Mouse (Mus musculus) forebrain, embryonic 15.5 days (tissue): ENCODE results near the gene Gm960. TPM values are rescaled to one million over a fixed set of nuclear protein-coding genes. Genes with fewer than 3 reads are reported as not detected.

Experiments used
- ATAC-seq: fragments of 200-750 bp; cut with Nextera tagmentation; replicated peaks from 2 replicates; pipeline ENCODE4 v1.8.0; 2017; ENCODE audit warnings: mild to moderate bottlenecking, moderate TSS enrichment, moderate library complexity
- H3K27ac ChIP-seq: fragments of 300-500 bp; sonication (generic); replicated peaks from 2 replicates; pipeline ENCODE4 v1.5.1; 2015; ENCODE audit warnings: mild to moderate bottlenecking, inconsistent platforms
- H3K27me3 ChIP-seq: fragments of 300-500 bp; sonication (generic); 2 replicates; pipeline ENCODE4 v1.6.1; 2015; ENCODE audit warnings: inconsistent platforms
- H3K36me3 ChIP-seq: fragments of 300-500 bp; sonication (generic); 2 replicates; pipeline ENCODE4 v1.6.1; 2015; ENCODE audit warnings: mild to moderate bottlenecking, inconsistent platforms
- H3K4me1 ChIP-seq: fragments of 300-500 bp; sonication (generic); 2 replicates; pipeline ENCODE4 v1.6.1; 2015; ENCODE audit warnings: inconsistent platforms
- H3K4me2 ChIP-seq: fragments of 300-500 bp; sonication (generic); replicated peaks from 2 replicates; pipeline ENCODE4 v1.6.1; 2015; ENCODE audit warnings: mild to moderate bottlenecking, inconsistent platforms
- H3K4me3 ChIP-seq: fragments of 300-500 bp; sonication (generic); 2 replicates; pipeline ENCODE4 v1.5.1; 2015; ENCODE audit warnings: mild to moderate bottlenecking, inconsistent platforms
- H3K9ac ChIP-seq: fragments of 300-500 bp; sonication (generic); replicated peaks from 2 replicates; pipeline ENCODE4 v1.6.1; 2015; ENCODE audit warnings: mild to moderate bottlenecking, inconsistent platforms
- H3K9me3 ChIP-seq: fragments of 300-500 bp; sonication (generic); 2 replicates; pipeline ENCODE4 v1.6.1; 2016; ENCODE audit warnings: inconsistent platforms
- WGBS: fragments of 180-500 bp; shearing (Covaris S2); methylation state at CpG from one replicate; pipeline ENCODE4 v1.1.7; 2015; ENCODE audit warnings: mixed read lengths; 5-methylcytosine and 5-hydroxymethylcytosine counted together
- polyA plus RNA-seq: library from polyadenylated mRNA; unstranded; fragments of >200 nt; fragmentation: Nextera tagmentation; extraction: Ambion mirVana; gene quantifications from 2 replicates; pipeline ENCODE4 v1.2.1, GENCODE M21; 2015

Gene Gm960
- polyA plus RNA-seq, 1 experiment from 2014 or later: 6.6 TPM

DNA sequence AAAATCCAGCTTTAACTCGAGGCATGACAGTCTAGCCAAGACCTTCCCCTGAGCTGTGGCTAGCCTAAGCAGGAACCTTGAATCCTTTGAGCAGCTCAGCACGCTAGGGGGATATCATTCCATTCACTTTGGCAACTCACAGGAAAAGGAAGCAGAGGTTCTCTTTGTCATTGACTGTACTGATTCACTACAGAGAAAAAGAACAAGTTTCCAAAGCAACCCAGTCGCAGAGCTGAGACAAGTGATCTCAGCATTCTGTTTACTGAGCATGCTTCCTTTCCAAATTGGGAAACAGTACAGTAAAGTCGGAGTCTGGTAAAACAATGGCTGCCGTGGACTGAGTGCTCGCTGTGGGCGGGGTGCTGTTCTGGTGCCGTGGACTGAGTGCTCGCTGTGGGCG, 10.3 kb upstream of the Gm960 start:
- Histone ChIP-seq H3K4me2 (no peak overlapping the region), H3K9ac (no peak overlapping the region), H3K4me1 (peaks cover 27% of the 10 kb centered on the region), H3K27me3 (no peaks in the 10 kb centered on the region), H3K9me3 (no peaks in the 10 kb centered on the region), H3K4me3 (no peak overlapping the region), H3K36me3 (no peaks in the 10 kb centered on the region), H3K27ac (no peak overlapping the region)
- 78% methylated on average over 10 of the region's 10 CpGs for WGBS
- ATAC-seq: no peak

GRCm38 (mm10) chr19:4701221-4701620, 2.8 kb upstream of the Gm960 start:
- Histone ChIP-seq H3K4me1 (peaks cover 21% of the 10 kb centered on the region), H3K4me3 (no peak overlapping the region), H3K36me3 (no peaks in the 10 kb centered on the region), H3K27me3 (0 out of 2 replicates have a peak, but pooled peaks cover 2% of the 10 kb centered on the region), H3K9me3 (no peaks in the 10 kb centered on the region), H3K27ac (no peak overlapping the region), H3K9ac (no peak overlapping the region), H3K4me2 (no peak overlapping the region)
- ATAC-seq: no peak
- 79% methylated on average over 7 of the region's 7 CpGs for WGBS

- Histone ChIP-seq H3K27ac (no peak overlapping the region), H3K4me1 (peaks cover 21% of the 10 kb centered on the region), H3K9ac (no peak overlapping the region), H3K9me3 (no peaks in the 10 kb centered on the region), H3K27me3 (0 out of 2 replicates have a peak, but pooled peaks cover 2% of the 10 kb centered on the region), H3K4me2 (no peak overlapping the region), H3K4me3 (no peak overlapping the region), H3K36me3 (no peaks in the 10 kb centered on the region)
- 74% methylated on average over 8 of the region's 8 CpGs for WGBS
- no peak for ATAC-seq
Observed at GRCm38 (mm10) chr19:4700656-4701055, 2.2 kb upstream of the Gm960 start.

DNA sequence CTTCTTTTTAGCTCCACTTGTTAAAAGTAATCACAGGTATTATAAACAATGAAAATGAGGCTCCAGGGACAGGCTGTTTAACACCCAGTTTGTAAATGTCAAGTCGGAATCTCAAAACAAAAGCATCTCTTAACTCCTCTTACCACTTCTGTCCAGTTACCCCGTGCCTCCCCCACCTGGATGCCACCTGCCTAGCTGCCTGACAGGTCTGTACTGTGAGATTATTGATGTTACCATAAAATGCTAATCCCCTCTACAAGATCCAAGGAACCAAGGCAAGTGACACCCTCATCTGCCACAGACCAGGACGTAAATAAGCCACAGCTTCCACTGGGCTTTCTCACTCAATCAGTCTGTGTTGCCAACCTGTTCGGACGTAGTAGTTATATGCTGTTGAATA, 1.4 kb upstream of the Gm960 start:
- Histone ChIP-seq H3K4me3 (no peak overlapping the region), H3K9me3 (no peaks in the 10 kb centered on the region), H3K9ac (no peak overlapping the region), H3K27ac (no peak overlapping the region), H3K27me3 (0 out of 2 replicates have a peak, but pooled peaks cover 2% of the 10 kb centered on the region), H3K36me3 (no peaks in the 10 kb centered on the region), H3K4me2 (no peak overlapping the region), H3K4me1 (peaks cover 21% of the 10 kb centered on the region)
- WGBS: 78% methylated on average over 5 of the region's 5 CpGs
- ATAC-seq: no peak

DNA sequence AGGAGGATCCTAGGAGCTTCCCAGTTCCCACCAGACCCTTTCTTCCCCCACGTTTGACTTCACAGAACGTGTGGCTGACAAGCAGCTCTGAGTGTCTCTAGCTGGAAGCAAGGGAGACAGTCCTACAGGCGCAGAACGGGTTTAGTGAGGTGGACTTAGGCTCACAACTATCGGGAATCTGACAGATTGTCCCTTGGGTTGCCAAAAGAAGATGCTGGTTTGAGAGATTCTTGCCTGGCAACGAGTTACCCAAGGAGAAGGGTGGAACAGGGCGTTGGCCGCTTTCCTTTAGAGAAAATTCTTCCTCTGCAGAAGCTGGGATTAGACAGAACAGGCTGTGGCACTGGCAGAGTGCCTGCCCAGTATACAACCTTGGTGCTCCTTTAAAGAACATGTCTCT, 388 bp upstream of the Gm960 start:
- no peaks in the 10 kb centered on the region for H3K9me3 ChIP-seq
- H3K9ac ChIP-seq: peak overlapping the region; percentile 73; the same call in 1 of the 2 replicates
- peaks cover 21% of the 10 kb centered on the region for H3K4me1 ChIP-seq
- H3K4me2 ChIP-seq: peak overlapping the region; percentile 71
- 0 out of 2 replicates have a peak, but pooled peaks cover 10% of the 10 kb centered on the region for H3K27me3 ChIP-seq
- H3K27ac ChIP-seq: peak overlapping the region; percentile 93
- ATAC-seq: no peak; the same call in 1 of the 2 replicates
- peak overlapping the region; percentile 66 for H3K4me3 ChIP-seq
- no peaks in the 10 kb centered on the region for H3K36me3 ChIP-seq
- WGBS: 29% methylated on average over 8 of the region's 8 CpGs

DNA sequence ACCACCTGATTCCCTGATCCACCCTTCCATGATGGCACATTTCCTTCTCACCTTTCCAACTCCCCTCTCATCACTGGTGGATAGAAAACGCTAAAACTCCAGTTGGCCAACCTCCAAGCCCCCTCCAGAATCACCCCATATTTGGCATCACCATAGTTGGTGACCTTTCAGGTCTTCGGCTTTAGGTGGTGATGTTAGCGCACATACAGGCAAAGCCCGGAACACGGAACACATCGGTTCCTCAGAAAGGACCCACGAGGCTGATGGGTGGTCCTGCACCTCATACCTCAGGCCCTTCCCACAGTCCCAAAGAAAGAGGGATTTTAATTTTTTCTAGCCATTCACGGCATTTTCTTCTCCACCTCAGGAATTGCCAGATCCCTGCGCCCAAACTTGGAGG, 747 bp downstream of the Gm960 start:
- peak overlapping the region; percentile 73 for H3K9ac ChIP-seq
- WGBS: 72% methylated on average over 9 of the region's 9 CpGs
- H3K4me1 ChIP-seq: peaks cover 21% of the 10 kb centered on the region
- peak overlapping the region; percentile 66 for H3K4me3 ChIP-seq
- no peaks in the 10 kb centered on the region for H3K36me3 ChIP-seq
- H3K27ac ChIP-seq: peak overlapping the region; percentile 93
- peak; percentile 53 for ATAC-seq
- H3K9me3 ChIP-seq: no peaks in the 10 kb centered on the region
- 0 out of 2 replicates have a peak, but pooled peaks cover 10% of the 10 kb centered on the region for H3K27me3 ChIP-seq
- peak overlapping the region; percentile 71 for H3K4me2 ChIP-seq

DNA sequence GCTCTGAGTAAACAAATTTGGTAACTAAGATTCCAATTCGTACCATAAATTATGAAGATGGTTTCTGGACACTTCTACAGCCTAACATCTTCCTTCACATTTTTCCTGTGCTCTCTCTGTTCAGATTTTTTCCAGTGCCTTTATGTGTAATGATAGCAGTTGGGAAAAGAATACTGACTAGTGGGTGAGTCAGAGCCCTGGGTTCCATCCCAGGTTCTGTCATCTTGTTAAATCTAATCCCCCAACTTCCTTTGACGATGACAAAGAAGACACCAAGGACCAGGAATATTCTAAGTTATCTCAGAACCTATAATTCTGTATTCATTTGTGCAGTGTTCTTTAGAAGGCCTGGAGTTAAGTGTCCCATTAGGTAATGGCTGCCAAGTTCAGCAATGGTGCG, 1.3 kb downstream of the Gm960 start:
- Histone ChIP-seq H3K36me3 (no peaks in the 10 kb centered on the region), H3K27ac (0 out of 2 replicates have a peak overlapping the region, but pooled peaks have one; percentile 93), H3K4me2 (peak overlapping the region; percentile 71), H3K9me3 (no peaks in the 10 kb centered on the region), H3K9ac (no peak overlapping the region), H3K27me3 (0 out of 2 replicates have a peak, but pooled peaks cover 10% of the 10 kb centered on the region), H3K4me3 (no peak overlapping the region), H3K4me1 (peaks cover 21% of the 10 kb centered on the region)
- ATAC-seq: no peak
- 82% methylated on average over 3 of the region's 3 CpGs for WGBS

GRCm38 (mm10) chr19:4694346-4694745, 4.1 kb downstream of the Gm960 start:
- H3K36me3 ChIP-seq: no peaks in the 10 kb centered on the region
- ATAC-seq: no peak
- WGBS: 53% methylated on average over 3 of the region's 3 CpGs
- H3K27me3 ChIP-seq: 0 out of 2 replicates have a peak, but pooled peaks cover 10% of the 10 kb centered on the region
- no peak overlapping the region for H3K4me2 ChIP-seq
- peaks cover 19% of the 10 kb centered on the region for H3K4me1 ChIP-seq
- H3K9me3 ChIP-seq: no peaks in the 10 kb centered on the region
- H3K27ac ChIP-seq: no peak overlapping the region
- H3K4me3 ChIP-seq: no peak overlapping the region
- H3K9ac ChIP-seq: no peak overlapping the region

DNA sequence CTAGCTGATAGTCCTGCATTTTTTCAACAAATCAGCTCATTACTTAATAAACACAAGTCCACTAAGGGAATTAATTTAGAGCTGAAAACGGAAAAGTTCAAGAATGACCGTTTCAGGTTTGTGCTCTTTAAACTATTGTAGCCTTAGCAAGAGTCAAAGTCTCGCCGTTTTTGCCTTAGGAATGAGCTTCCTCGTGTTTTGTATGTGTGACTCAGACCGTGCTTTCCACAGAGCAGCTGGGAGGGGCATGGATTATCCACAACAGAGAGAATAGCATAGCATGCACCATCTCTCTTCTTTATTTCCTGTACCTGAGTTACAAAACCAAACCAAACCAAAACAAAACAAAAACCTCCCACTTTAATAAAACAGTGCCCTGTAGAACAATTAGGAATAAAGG, 26.1 kb downstream of the Gm960 start:
- Histone ChIP-seq H3K9ac (no peak overlapping the region), H3K4me3 (no peak overlapping the region), H3K36me3 (no peaks in the 10 kb centered on the region), H3K4me2 (no peak overlapping the region), H3K27ac (no peak overlapping the region), H3K9me3 (no peaks in the 10 kb centered on the region), H3K27me3 (no peaks in the 10 kb centered on the region), H3K4me1 (no peaks in the 10 kb centered on the region)
- WGBS: 44% methylated on average over 6 of the region's 6 CpGs
- ATAC-seq: no peak

DNA sequence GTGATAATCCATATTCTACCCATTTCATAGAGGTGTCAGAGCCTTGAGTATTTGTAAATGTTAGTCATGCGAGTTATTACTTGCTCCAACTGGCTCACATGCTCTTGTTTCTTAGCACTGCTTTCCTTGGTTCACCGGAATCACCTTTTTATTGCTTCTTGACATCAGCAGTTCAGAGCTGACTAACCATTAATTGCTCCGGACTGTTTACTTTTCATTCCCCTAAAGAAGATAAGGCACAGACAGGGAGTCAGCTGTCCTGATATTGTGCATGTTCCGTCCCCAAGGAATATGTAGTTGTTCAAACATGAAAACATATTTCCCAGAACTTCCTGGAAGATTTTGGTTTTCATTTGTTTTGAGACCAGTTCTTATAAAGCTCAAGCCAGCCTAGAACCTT, 27.7 kb downstream of the Gm960 start:
- no peak overlapping the region for H3K27ac ChIP-seq
- no peaks in the 10 kb centered on the region for H3K9me3 ChIP-seq
- H3K4me1 ChIP-seq: no peaks in the 10 kb centered on the region
- no peaks in the 10 kb centered on the region for H3K27me3 ChIP-seq
- ATAC-seq: no peak
- H3K9ac ChIP-seq: no peak overlapping the region
- H3K36me3 ChIP-seq: no peaks in the 10 kb centered on the region
- no peak overlapping the region for H3K4me3 ChIP-seq
- 91% methylated on average over 4 of the region's 4 CpGs for WGBS
- H3K4me2 ChIP-seq: no peak overlapping the region

GRCm38 (mm10) chr19:4666815-4667214, 31.7 kb downstream of the Gm960 start:
- H3K36me3 ChIP-seq: no peaks in the 10 kb centered on the region
- H3K9ac ChIP-seq: no peak overlapping the region
- no peak for ATAC-seq
- H3K27me3 ChIP-seq: no peaks in the 10 kb centered on the region
- H3K9me3 ChIP-seq: no peaks in the 10 kb centered on the region
- H3K27ac ChIP-seq: no peak overlapping the region
- no peaks in the 10 kb centered on the region for H3K4me1 ChIP-seq
- H3K4me2 ChIP-seq: no peak overlapping the region
- no peak overlapping the region for H3K4me3 ChIP-seq

DNA sequence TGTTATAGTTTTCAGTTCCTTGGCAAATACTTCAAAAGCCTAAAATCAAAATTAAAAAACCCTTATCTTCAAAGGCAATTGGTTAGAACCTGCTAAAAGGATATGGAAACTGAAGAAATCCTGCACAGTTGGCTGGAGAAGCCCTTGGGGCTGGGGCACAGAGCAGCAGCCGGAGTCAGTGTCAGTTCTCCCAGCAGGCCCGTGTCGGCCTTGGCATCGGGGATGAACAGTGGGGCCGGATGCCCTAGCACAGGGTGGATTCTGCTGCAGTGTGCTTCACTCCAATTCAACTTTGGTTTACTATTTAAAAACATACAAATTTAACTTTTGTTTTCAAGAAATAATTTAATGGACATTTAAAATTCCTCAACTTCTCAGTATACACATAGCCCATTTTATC, 40.3 kb downstream of the Gm960 start:
- H3K27ac ChIP-seq: no peak overlapping the region
- no peaks in the 10 kb centered on the region for H3K4me1 ChIP-seq

DNA sequence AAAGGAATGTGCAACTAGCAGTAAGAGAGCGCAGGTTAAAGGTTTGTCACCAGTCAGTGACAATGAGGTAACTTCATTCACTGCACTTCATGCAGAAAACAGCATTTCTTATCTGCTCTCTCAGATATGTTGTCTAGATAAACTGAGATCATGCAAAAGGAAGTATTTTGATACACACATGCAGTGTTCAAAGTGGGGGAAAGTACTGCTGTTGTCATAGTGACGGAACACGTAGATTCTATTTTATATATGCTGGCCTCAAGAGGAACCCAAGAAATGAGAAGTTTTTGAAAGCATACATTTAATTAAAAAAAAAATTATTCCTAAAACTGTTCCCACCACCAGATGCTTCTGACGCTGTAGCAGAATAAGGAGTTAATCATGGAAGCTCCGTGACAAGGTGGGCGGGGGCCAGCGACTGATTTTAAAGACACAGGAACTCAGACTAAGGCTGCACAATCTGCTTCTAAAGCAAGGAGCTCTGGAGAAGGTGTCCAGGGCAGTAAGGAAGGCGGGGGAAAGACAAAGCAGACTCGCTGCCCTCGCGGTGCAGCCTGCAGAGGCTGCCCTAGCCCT, 51.5 kb downstream of the Gm960 start:
- ATAC-seq: no peak
- 65% methylated on average over 11 of the region's 11 CpGs for WGBS
- no peaks in the 10 kb centered on the region for H3K4me1 ChIP-seq
- no peaks in the 10 kb centered on the region for H3K9me3 ChIP-seq
- no peak overlapping the region for H3K27ac ChIP-seq
- H3K4me2 ChIP-seq: no peak overlapping the region
- no peak overlapping the region for H3K9ac ChIP-seq
- no peak overlapping the region for H3K4me3 ChIP-seq
- H3K36me3 ChIP-seq: no peaks in the 10 kb centered on the region
- no peaks in the 10 kb centered on the region for H3K27me3 ChIP-seq

More for the DNA sequence above, 40.3 kb downstream of the Gm960 start:
- 91% methylated on average over 5 of the region's 5 CpGs for WGBS
- Histone ChIP-seq H3K27me3 (no peaks in the 10 kb centered on the region), H3K9ac (no peak overlapping the region), H3K4me3 (no peak overlapping the region), H3K4me2 (no peak overlapping the region), H3K9me3 (no peaks in the 10 kb centered on the region), H3K36me3 (no peaks in the 10 kb centered on the region)
- no peak for ATAC-seq
